Mouse (Mus musculus) neural tube, embryonic 13.5 days (tissue): ENCODE measurements around the gene Hist1h2bl. TPM values are rescaled to one million over a fixed set of nuclear protein-coding genes. Genes with fewer than 3 reads are reported as not detected.
"Not testable (repeated sequence)": the region's sequence is repeated elsewhere in the genome, so short reads cannot be mapped to it uniquely, and the experiment has no call there.

Experiments
- ATAC-seq: fragments of 200-750 bp; cut with Nextera tagmentation; 2 replicates; pipeline ENCODE4 v1.8.0; 2017; ENCODE audit warnings: low read depth, mild to moderate bottlenecking, moderate TSS enrichment, moderate library complexity
- H3K27ac ChIP-seq: fragments of 300-500 bp; sonication (generic); replicated peaks from 2 replicates; pipeline ENCODE4 v1.5.1; 2015; ENCODE audit warnings: moderate library complexity, mild to moderate bottlenecking, inconsistent platforms
- H3K27me3 ChIP-seq: fragments of 300-500 bp; sonication (generic); 2 replicates; pipeline ENCODE4 v1.6.1; 2015; ENCODE audit warnings: mild to moderate bottlenecking, inconsistent platforms
- H3K36me3 ChIP-seq: fragments of 300-500 bp; sonication (generic); 2 replicates; pipeline ENCODE4 v1.6.1; 2015; ENCODE audit warnings: mild to moderate bottlenecking, inconsistent platforms
- H3K4me1 ChIP-seq: fragments of 300-500 bp; sonication (generic); replicated peaks from 2 replicates; pipeline ENCODE4 v1.6.1; 2015; ENCODE audit warnings: inconsistent platforms
- H3K4me2 ChIP-seq: fragments of 300-500 bp; sonication (generic); 2 replicates; pipeline ENCODE4 v1.6.1; 2015; ENCODE audit warnings: inconsistent platforms, mild to moderate bottlenecking, moderate library complexity
- H3K4me3 ChIP-seq: fragments of 300-500 bp; sonication (generic); 2 replicates; pipeline ENCODE4 v1.5.1; 2015; ENCODE audit warnings: mild to moderate bottlenecking, inconsistent platforms
- H3K9ac ChIP-seq: fragments of 300-500 bp; sonication (generic); 2 replicates; pipeline ENCODE4 v1.6.1; 2015; ENCODE audit warnings: moderate library complexity, mild to moderate bottlenecking, inconsistent platforms
- H3K9me3 ChIP-seq: fragments of 300-500 bp; sonication (generic); 2 replicates; pipeline ENCODE4 v1.6.1; 2016; ENCODE audit warnings: inconsistent platforms
- WGBS: fragments of 180-500 bp; shearing (Covaris S2); methylation state at CpG from one replicate; pipeline ENCODE4 v1.1.7; 2015; 5-methylcytosine and 5-hydroxymethylcytosine counted together
- polyA plus RNA-seq: library from polyadenylated mRNA; unstranded; fragments of >200 nt; fragmentation: Nextera tagmentation; extraction: Ambion mirVana; gene quantifications from 2 replicates; pipeline ENCODE4 v1.2.1, GENCODE M21; 2015

The Hist1h2bl gene
- polyA plus RNA-seq, 1 experiment from 2014 or later = 1.5 TPM

DNA sequence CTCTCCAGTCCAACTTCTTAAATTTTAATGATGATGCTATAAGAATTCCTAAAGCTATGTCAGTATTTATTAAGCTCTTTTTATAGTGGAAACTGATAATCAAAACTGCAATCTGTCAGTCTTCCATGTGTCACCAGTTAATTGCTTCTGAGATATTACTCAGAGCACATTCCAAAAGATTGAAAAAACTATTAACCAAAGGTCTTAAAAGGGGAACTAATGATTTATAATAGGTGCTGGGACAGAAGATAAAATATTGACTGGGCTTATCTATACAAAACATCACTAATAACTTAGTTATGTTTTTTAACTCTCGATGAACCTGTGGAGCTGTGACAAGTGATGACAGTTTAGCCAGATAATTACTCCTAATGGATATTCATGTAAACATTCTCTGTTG, 29.1 kb upstream of the Hist1h2bl start:
- Histone ChIP-seq H3K27me3 (no peaks in the 10 kb centered on the region), H3K27ac (no peak overlapping the region), H3K4me1 (peaks cover 23% of the 10 kb centered on the region), H3K4me3 (no peak overlapping the region), H3K4me2 (no peak overlapping the region), H3K9ac (no peak overlapping the region), H3K36me3 (no peaks in the 10 kb centered on the region), H3K9me3 (no peaks in the 10 kb centered on the region)
- WGBS = 86% methylated on average over 1 of the region's 1 CpGs
- ATAC-seq = no peak

DNA sequence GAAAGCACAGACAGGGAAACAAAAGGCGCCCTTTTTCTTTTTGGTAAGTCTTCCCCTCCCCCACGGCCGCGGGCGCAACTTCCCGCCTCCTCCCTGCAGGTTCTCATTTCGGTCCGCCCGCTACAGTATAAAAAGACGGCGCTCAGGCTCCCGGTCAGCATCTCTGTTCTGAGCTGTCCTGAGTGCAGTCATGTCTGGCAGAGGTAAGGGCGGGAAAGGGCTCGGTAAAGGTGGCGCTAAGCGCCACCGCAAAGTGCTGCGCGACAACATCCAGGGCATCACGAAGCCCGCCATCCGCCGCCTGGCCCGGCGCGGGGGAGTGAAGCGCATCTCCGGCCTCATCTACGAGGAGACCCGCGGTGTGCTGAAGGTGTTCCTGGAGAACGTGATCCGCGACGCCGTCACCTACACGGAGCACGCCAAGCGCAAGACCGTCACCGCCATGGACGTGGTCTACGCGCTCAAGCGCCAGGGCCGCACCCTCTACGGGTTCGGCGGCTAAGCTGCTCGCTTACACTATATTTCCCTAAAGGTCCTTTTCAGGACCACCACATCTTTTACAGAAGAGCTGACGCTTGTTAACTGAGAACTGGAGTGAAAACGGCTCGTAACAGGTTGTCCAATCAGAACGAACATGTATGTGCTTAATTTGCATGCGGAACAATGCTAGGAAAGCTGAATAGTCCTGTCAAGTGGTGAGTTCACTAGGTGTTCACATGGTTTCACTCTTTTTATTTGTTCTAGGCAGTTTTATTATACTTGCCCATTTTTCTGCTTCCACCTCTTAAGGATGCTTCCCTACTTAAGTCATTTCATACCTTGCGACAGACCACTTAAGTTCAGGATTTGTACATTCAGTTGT, 19.2 kb upstream of the Hist1h2bl start, which contains the start of gene Hist1h4j:
Hist1h4j (plus strand) TSS at position 159 of the 862 bp plus-strand sequence.
- not testable (repeated sequence) for H3K9me3 ChIP-seq, H3K27me3 ChIP-seq, H3K36me3 ChIP-seq
- H3K4me3 ChIP-seq = peak within 1 kb of the TSS; percentile 54
- peak within 1 kb of the TSS; percentile 65 for H3K4me2 ChIP-seq
- ATAC-seq = peak; percentile 91
- H3K9ac ChIP-seq = peak within 1 kb of the TSS; percentile 80
- peak within 1 kb of the TSS; percentile 98 for H3K27ac ChIP-seq
- WGBS = under 1% methylated on average over 51 of the region's 56 CpGs
- peaks cover 36% of the 10 kb centered on the region for H3K4me1 ChIP-seq

DNA sequence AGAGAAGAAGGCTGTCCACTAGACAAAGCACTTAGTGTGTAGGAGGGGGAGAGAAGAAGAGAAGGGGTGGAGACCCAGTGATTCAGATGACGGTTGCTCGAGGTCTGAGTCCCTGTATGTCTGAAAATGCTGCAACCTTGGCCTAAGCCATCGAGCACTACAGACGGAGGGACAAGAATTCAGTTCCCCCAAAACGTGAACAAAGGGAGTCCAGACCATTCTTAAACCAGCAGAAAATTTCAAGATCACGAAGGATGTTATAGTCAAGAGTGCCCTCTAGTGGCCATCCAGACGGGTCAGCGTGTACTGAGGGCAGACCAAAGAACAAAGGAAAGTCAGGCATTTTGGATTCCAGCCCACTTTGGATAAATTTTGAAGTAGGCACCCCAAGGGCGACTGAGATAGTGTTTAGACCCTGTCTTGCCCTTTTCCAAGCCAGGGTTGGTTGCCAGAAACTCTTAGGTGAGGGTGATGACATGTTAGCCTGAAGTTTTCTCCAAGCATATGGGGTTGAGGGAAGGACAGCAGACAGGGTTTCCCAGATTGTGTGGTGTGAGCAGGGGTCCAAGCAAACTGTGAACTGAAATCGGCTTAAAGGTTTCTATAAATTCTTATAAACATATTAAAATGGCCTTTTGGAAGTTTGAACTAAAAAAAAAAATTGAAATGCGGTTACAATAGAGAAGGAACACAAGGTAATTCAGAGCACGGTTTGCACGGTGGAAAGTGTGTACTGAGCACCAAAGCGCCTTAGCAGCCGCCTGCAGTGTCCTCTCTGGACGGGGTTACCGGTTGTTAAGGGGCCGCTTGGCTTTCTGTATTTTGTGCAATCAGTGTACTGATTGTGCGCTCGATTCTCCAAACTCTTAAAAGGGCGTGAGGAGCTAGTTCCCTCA, 18.3 kb upstream of the Hist1h2bl start:
- ATAC-seq = peak; percentile 86
- no peaks in the 10 kb centered on the region for H3K9me3 ChIP-seq
- under 1% methylated on average over 21 of the region's 21 CpGs for WGBS
- peaks cover 36% of the 10 kb centered on the region for H3K4me1 ChIP-seq
- H3K36me3 ChIP-seq = no peaks in the 10 kb centered on the region
- peak overlapping the region; percentile 98 for H3K27ac ChIP-seq
- peak overlapping the region; percentile 80 for H3K9ac ChIP-seq
- no peaks in the 10 kb centered on the region for H3K27me3 ChIP-seq
- H3K4me2 ChIP-seq = peak overlapping the region; percentile 65
- peak overlapping the region; percentile 54 for H3K4me3 ChIP-seq

DNA sequence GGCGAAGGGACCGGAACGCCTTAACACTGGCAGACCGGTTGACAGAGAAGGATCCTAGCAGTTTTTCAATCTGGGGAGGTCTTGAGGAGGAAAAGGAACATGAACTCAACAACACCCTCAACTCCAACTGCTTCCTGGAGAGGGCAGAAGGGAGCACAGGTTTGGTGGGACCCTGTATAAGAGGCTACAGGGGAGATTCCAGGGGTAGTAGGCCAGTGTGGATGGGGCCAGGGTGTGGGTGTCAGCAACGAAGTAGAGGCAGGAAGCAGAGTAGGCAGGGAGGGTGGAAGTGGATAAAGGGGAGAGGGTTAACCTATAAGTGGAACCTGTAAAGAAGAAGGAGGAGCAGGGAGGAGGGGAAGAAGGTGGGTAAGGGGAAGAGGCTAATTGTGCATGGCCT, 17.5 kb upstream of the Hist1h2bl start:
- no peak overlapping the region for H3K4me3 ChIP-seq
- no peaks in the 10 kb centered on the region for H3K9me3 ChIP-seq
- H3K4me1 ChIP-seq = peaks cover 36% of the 10 kb centered on the region
- H3K4me2 ChIP-seq = no peak overlapping the region
- no peaks in the 10 kb centered on the region for H3K27me3 ChIP-seq
- peak overlapping the region; percentile 98 for H3K27ac ChIP-seq
- peak; percentile 45 for ATAC-seq
- H3K36me3 ChIP-seq = no peaks in the 10 kb centered on the region
- WGBS = 64% methylated on average over 5 of the region's 5 CpGs
- H3K9ac ChIP-seq = peak overlapping the region; percentile 80; the same call in 1 of the 2 replicates

DNA sequence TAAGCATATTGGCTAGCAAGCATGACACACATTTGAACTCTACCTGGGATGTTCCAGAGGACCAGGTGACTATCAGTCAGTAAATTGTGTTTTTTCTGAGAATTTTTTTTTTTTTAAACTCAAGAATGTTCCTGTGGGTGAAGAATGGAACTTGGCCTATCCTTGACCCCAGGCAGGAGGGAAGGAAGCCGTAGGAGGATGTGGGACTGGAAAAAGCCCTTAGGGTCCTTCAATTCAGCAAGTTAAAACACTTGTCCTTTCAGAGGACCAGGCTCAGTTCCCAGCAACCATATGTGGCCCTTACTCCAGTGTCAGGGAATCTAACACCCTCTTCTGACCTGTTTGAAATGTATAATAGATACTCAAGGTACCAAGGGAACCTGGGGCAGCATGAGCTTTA, 13.6 kb upstream of the Hist1h2bl start:
- Histone ChIP-seq H3K9me3 (no peaks in the 10 kb centered on the region), H3K4me1 (peaks cover 17% of the 10 kb centered on the region), H3K36me3 (no peaks in the 10 kb centered on the region), H3K4me3 (no peak overlapping the region), H3K27me3 (no peaks in the 10 kb centered on the region), H3K4me2 (no peak overlapping the region), H3K27ac (no peak overlapping the region), H3K9ac (no peak overlapping the region)
- 69% methylated on average over 1 of the region's 1 CpGs for WGBS
- ATAC-seq = no peak

DNA sequence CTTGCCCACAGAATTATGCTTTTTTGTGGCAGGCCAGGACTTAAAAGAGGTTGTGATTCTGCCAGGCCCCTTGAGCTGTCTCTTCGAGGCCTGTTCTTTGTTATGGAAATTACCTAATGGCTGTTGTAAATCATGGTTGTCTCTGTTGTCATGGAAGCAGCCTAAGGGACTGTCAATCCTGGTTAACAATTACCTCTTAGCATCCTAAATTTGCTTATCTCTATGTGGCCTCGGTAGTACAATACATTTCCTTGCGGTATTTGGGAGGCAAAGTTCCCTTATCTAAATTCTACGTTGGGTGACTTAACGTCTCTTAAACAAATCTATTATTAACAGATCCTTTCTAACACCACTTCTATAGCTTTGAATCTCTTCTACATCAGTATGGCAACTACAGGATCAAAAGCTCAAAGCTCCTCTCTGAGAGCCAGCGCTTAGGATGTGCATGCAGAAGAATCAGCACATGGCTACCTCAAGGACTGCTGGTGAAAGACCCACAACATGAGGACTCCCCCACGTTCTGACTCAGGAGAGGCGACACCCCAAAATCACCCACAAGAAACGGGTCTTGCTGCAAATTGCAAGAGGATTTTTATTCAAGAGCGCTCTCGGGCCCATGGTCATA, 12.1 kb upstream of the Hist1h2bl start:
- Histone ChIP-seq H3K36me3 (no peaks in the 10 kb centered on the region), H3K4me1 (peaks cover 7% of the 10 kb centered on the region), H3K9ac (no peak overlapping the region), H3K4me2 (no peak overlapping the region), H3K9me3 (no peaks in the 10 kb centered on the region), H3K27ac (peak overlapping the region; percentile 71), H3K27me3 (no peaks in the 10 kb centered on the region), H3K4me3 (no peak overlapping the region)
- peak; percentile 37; the same call in 1 of the 2 replicates for ATAC-seq
- 16% methylated on average over 11 of the region's 11 CpGs for WGBS

DNA sequence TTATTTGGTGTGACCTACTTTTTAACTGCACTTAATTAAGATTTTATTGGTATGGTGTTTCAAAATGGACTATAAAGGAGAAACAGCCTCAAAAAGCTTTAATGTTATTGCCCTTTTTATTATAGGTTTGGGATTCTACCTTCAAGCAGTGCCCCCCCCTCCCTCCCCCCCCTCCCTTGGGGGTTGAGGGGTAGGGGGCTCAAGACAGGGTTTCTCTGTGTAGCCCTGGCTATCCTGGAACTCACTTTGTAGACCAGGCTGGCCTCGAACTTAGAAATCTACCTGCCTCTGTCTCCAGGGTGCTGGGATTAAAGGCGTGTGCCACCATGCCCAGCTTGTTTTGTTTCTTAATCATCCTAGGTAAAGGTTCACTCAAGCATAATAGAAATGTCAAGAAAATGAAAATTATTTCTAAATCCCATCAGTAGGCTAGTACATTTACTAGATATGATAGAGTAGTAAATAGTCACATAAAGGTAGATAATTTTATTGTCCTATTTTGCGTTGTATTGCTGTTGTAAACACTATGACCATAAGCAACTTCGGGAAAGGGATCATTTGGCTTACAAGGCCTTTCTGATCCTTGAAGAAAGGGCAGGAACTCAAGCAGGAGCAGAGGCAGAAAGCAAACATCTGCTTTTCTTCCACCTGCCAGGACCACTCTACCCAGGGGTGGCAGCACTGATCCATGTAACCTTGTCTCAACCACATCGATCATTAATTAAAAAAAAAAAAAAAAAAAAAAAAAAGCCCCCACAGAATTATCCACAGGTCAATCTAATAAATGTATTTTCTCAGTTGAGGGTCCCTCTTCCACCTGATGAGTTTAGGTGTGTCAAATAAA, 7.3 kb upstream of the Hist1h2bl start:
- H3K4me2 ChIP-seq = peak overlapping the region; percentile 63
- ATAC-seq = no peak
- no peaks in the 10 kb centered on the region for H3K9me3 ChIP-seq
- no peaks in the 10 kb centered on the region for H3K27me3 ChIP-seq
- H3K27ac ChIP-seq = peak overlapping the region; percentile 90; the same call in 1 of the 2 replicates
- peaks cover 39% of the 10 kb centered on the region for H3K4me1 ChIP-seq
- 28% methylated on average over 5 of the region's 5 CpGs for WGBS
- no peaks in the 10 kb centered on the region for H3K36me3 ChIP-seq
- no peak overlapping the region for H3K4me3 ChIP-seq
- H3K9ac ChIP-seq = no peak overlapping the region

DNA sequence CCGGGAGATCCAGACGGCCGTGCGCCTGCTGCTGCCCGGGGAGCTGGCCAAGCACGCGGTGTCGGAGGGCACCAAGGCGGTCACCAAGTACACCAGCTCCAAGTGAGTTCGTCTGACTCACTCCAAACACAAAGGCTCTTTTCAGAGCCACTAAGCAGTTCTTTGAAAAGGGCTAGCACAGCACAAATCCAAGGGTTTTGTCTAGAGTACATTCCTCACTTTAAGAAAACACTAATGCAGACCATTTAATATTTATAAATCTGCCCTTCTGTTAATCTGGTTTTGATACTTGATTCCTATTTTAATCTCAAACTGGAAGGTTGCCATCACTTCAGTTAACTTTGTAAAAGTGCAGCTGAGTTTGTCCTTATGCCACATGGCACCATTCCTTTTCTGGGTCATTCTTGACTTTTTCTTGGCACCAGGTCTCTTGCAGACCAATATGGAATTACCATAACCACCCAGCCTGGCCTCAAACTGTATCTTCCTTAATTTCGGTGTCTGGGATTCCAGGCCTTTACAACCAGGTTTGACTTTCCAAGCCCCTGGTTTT, 6.5 kb upstream of the Hist1h2bl start:
- Histone ChIP-seq H3K36me3 (no peaks in the 10 kb centered on the region), H3K4me3 (peak overlapping the region; percentile 43), H3K9me3 (no peaks in the 10 kb centered on the region), H3K4me1 (peaks cover 37% of the 10 kb centered on the region), H3K9ac (peak overlapping the region; percentile 70), H3K4me2 (peak overlapping the region; percentile 63), H3K27ac (peak overlapping the region; percentile 90), H3K27me3 (no peaks in the 10 kb centered on the region)
- peak; percentile 48 for ATAC-seq
- 2% methylated on average over 11 of the region's 11 CpGs for WGBS

DNA sequence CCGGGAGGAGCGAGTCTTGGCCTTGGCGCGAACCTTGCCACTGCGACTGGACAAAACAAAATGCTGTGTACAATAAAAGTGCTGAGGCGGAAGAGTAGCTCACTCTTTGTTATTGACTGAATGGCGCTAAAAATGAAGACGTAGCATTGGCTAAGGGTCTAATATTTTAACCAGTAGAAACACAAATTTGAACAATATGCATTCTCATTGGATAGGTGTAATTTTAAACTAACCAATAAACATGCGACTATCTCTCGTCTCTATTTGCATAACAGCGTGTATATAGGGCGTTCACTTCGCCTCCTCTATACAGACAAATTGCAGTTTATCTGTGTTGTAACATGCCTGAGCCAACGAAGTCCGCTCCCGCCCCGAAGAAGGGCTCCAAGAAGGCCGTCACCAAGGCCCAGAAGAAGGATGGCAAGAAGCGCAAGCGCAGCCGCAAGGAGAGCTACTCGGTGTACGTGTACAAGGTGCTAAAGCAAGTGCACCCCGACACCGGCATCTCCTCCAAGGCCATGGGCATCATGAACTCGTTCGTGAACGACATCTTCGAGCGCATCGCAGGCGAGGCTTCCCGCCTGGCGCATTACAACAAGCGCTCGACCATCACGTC, 5.9 kb upstream of the Hist1h2bl start, which contains the start of gene Hist1h2bm:
Hist1h2bm (plus strand) TSS at position 288 of the 616 bp plus-strand sequence.
- Histone ChIP-seq H3K4me2 (peak within 1 kb of the TSS; percentile 63), H3K9ac (peak within 1 kb of the TSS; percentile 70), H3K4me1 (peaks cover 40% of the 10 kb centered on the region), H3K27ac (peak within 1 kb of the TSS; percentile 90), H3K4me3 (peak within 1 kb of the TSS; percentile 43)
- under 1% methylated on average over 37 of the region's 37 CpGs for WGBS
- H3K9me3 ChIP-seq, H3K36me3 ChIP-seq, H3K27me3 ChIP-seq: not testable (repeated sequence)
- ATAC-seq = peak; percentile 98

DNA sequence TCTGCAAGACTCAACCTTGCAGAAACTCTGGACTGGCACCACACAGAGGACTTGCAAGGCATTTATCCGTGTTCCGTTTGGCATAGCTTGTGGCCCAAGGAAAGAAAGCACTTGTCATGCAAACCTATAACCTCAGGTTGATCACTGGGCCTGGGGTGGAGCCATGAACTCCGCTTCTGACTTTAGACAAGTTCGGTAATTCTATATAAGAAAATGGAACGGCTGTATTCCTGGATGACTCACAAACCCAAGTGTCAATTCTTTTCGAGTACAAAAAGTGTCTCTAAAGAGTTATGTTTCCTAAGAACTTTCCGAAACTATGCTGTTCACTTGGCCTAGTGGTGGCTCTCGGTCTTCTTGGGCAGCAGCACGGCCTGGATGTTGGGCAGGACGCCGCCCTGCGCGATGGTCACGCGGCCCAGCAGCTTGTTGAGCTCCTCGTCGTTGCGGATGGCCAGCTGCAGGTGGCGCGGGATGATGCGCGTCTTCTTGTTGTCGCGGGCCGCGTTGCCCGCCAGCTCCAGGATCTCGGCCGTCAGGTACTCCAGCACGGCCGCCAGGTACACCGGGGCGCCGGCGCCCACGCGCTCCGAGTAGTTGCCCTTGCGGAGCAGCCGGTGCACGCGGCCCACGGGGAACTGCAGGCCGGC, 5.3 kb upstream of the Hist1h2bl start:
- 2% methylated on average over 20 of the region's 44 CpGs for WGBS

More for the DNA sequence above, 5.3 kb upstream of the Hist1h2bl start:
- not testable (repeated sequence) for H3K9me3 ChIP-seq, H3K27me3 ChIP-seq, H3K36me3 ChIP-seq
- peak overlapping the region; percentile 63 for H3K9ac ChIP-seq
- peak overlapping the region; percentile 75 for H3K27ac ChIP-seq
- H3K4me2 ChIP-seq = peak overlapping the region; percentile 63
- peaks cover 40% of the 10 kb centered on the region for H3K4me1 ChIP-seq
- peak overlapping the region; percentile 43 for H3K4me3 ChIP-seq
- peak; percentile 19 for ATAC-seq
